ENCODE assay signal across 23 mouse cellular contexts in genomic region chr15:95476440-95476839, GRCm38 (mm10). TPM values are rescaled to one million over a fixed set of nuclear protein-coding genes. Genes with fewer than 3 reads are reported as not detected.
DNase-seq lines count a peak whose midpoint lies in the region; ATAC-seq and TF ChIP-seq lines count a peak whose summit lies in the region.
"Had no signal": no experiment of that assay in that cellular context is flagged by ENCODE, and none has a peak within 500 bp of the region (broad histone marks: within the 10 kb centered on the region; RNA-seq: fewer than 3 reads in every experiment).

No protein-coding gene starts in this region.

- intact Hi-C loops in gastrocnemius, postnatal 14 days (cut with DNase I; ENCODE audit: low total_unique reads), result no loop called here

- no peak overlapping the region for H3K4me3 ChIP-seq in embryonic facial prominence, embryonic 11.5 days (ENCODE audit: low read depth, low read length)
- no peak overlapping the region for H3K4me3 ChIP-seq in embryonic facial prominence, embryonic 10.5 days
- no peak overlapping the region for H3K4me3 ChIP-seq in midbrain, embryonic 16.5 days (ENCODE audit: low read depth, low read length)
- H3K4me3 ChIP-seq in midbrain, postnatal 0 days (ENCODE audit: low read depth, low read length), result no peak overlapping the region
- H3K4me3 ChIP-seq: embryonic facial prominence, embryonic 15.5 days; erythroblast, embryonic 14.5 days; forebrain, embryonic 15.5 days; heart, embryonic 13.5 days; hindbrain, embryonic 13.5 days; intestine, embryonic 15.5 days had no signal

- peak; percentile 47 for DNase-seq in embryonic facial prominence, embryonic 11.5 days (ENCODE audit: low spot score)
- DNase-seq in embryonic facial prominence, embryonic 10.5 days (ENCODE audit: low spot score), result no peak
- no peak for DNase-seq in midbrain, postnatal 0 days (ENCODE audit: low spot score)
- peak; percentile 3 for DNase-seq in fibroblast of lung, adult 2 months (ENCODE audit: low read depth)
- no peak for DNase-seq in gastrocnemius, postnatal 14 days
- DNase-seq in cerebellum, postnatal 36 days, result no peak
- DNase-seq: adrenal gland, postnatal 10 days; cerebellum, adult 11 months; cerebellum, adult 8-10 months; cerebellum, postnatal 14 days; gastrocnemius, postnatal 25 days; heart, postnatal 4 days; kidney, adult 18-20 months had no signal

- no peaks in the 10 kb centered on the region for H3K27me3 ChIP-seq in embryonic facial prominence, embryonic 11.5 days (ENCODE audit: control insufficient read depth, insufficient read depth, low read length)
- no peaks in the 10 kb centered on the region for H3K27me3 ChIP-seq in embryonic facial prominence, embryonic 10.5 days (replicated peaks; ENCODE audit: low read depth, poor library complexity, severe bottlenecking)
- H3K27me3 ChIP-seq in midbrain, embryonic 16.5 days (ENCODE audit: control insufficient read depth, insufficient read depth, low read depth, low read length), result no peaks in the 10 kb centered on the region
- no peaks in the 10 kb centered on the region for H3K27me3 ChIP-seq in midbrain, postnatal 0 days (ENCODE audit: insufficient read depth, low read length)
- H3K27me3 ChIP-seq: embryonic facial prominence, embryonic 15.5 days; forebrain, embryonic 15.5 days; heart, embryonic 13.5 days; hindbrain, embryonic 13.5 days; intestine, embryonic 15.5 days had no signal

- H3K36me3 ChIP-seq in embryonic facial prominence, embryonic 11.5 days (replicated peaks; ENCODE audit: control insufficient read depth, insufficient read depth, low read depth, low read length), result no peaks in the 10 kb centered on the region
- no peaks in the 10 kb centered on the region for H3K36me3 ChIP-seq in embryonic facial prominence, embryonic 10.5 days (replicated peaks)
- H3K36me3 ChIP-seq in midbrain, embryonic 16.5 days (ENCODE audit: control insufficient read depth, insufficient read depth, low read length), result peaks cover 5% of the 10 kb centered on the region; the same call in 1 of the 2 replicates
- H3K36me3 ChIP-seq in midbrain, postnatal 0 days (ENCODE audit: insufficient read depth, low read length), result 0 out of 2 replicates have a peak, but pooled peaks cover 3% of the 10 kb centered on the region
- H3K36me3 ChIP-seq: embryonic facial prominence, embryonic 15.5 days; heart, embryonic 13.5 days; intestine, embryonic 15.5 days had no signal

- no peak overlapping the region for H3K27ac ChIP-seq in embryonic facial prominence, embryonic 11.5 days (replicated peaks; ENCODE audit: low read depth, low read length)
- no peak overlapping the region for H3K27ac ChIP-seq in embryonic facial prominence, embryonic 10.5 days (replicated peaks)
- no peak overlapping the region for H3K27ac ChIP-seq in midbrain, embryonic 16.5 days (ENCODE audit: low read length)
- H3K27ac ChIP-seq in midbrain, postnatal 0 days (ENCODE audit: low read depth, low read length), result no peak overlapping the region
- H3K27ac ChIP-seq: embryonic facial prominence, embryonic 15.5 days; forebrain, embryonic 15.5 days; heart, embryonic 13.5 days; hindbrain, embryonic 13.5 days; hindbrain, postnatal 0 days; intestine, embryonic 15.5 days had no signal

- no peak for TF ChIP-seq CTCF in midbrain, postnatal 0 days (IDR thresholded peaks at IDR 0.05)

- 71% methylated on average over 3 of the region's 3 CpGs for WGBS in embryonic facial prominence, embryonic 11.5 days
- whole genome bisulfite sequencing in embryonic facial prominence, embryonic 10.5 days, result 81% methylated on average over 3 of the region's 3 CpGs
- WGBS in midbrain, embryonic 16.5 days, result 92% methylated on average over 3 of the region's 3 CpGs
- WGBS in midbrain, postnatal 0 days, result 94% methylated on average over 3 of the region's 3 CpGs

- ATAC-seq in embryonic facial prominence, embryonic 11.5 days (replicated peaks; ENCODE audit: insufficient number of reproducible peaks, low FRiP score, low TSS enrichment, low read depth), result no peak
- 0 out of 2 replicates have a peak, but pooled peaks have one; percentile 28 for ATAC-seq in midbrain, embryonic 16.5 days
- ATAC-seq in midbrain, postnatal 0 days (ENCODE audit: low FRiP score), result no peak
- ATAC-seq: forebrain, embryonic 15.5 days; hindbrain, postnatal 0 days; intestine, embryonic 15.5 days had no signal

- no peak overlapping the region for H3K9ac ChIP-seq in embryonic facial prominence, embryonic 11.5 days (replicated peaks; ENCODE audit: low read length)
- no peak overlapping the region for H3K9ac ChIP-seq in midbrain, embryonic 16.5 days (ENCODE audit: low read depth, low read length)
- no peak overlapping the region for H3K9ac ChIP-seq in midbrain, postnatal 0 days (replicated peaks; ENCODE audit: low read length, poor library complexity, severe bottlenecking)
- H3K9ac ChIP-seq: embryonic facial prominence, embryonic 15.5 days; forebrain, embryonic 15.5 days; heart, embryonic 13.5 days; hindbrain, embryonic 13.5 days; intestine, embryonic 15.5 days had no signal

- H3K4me2 ChIP-seq in embryonic facial prominence, embryonic 11.5 days (ENCODE audit: low read depth, low read length), result no peak overlapping the region
- no peak overlapping the region for H3K4me2 ChIP-seq in midbrain, embryonic 16.5 days (ENCODE audit: low read length)
- no peak overlapping the region for H3K4me2 ChIP-seq in midbrain, postnatal 0 days (ENCODE audit: low read depth, low read length, poor library complexity, severe bottlenecking)
- H3K4me2 ChIP-seq: embryonic facial prominence, embryonic 15.5 days; forebrain, embryonic 15.5 days; heart, embryonic 13.5 days; hindbrain, embryonic 13.5 days; intestine, embryonic 15.5 days had no signal

- H3K4me1 ChIP-seq in embryonic facial prominence, embryonic 11.5 days (ENCODE audit: control insufficient read depth, insufficient read depth, low read length), result no peaks in the 10 kb centered on the region
- peaks cover 10% of the 10 kb centered on the region for H3K4me1 ChIP-seq in embryonic facial prominence, embryonic 10.5 days
- peaks cover 3% of the 10 kb centered on the region; the same call in 1 of the 2 replicates for H3K4me1 ChIP-seq in midbrain, embryonic 16.5 days (ENCODE audit: control insufficient read depth, insufficient read depth, low read length)
- H3K4me1 ChIP-seq in midbrain, postnatal 0 days (ENCODE audit: insufficient read depth, low read length), result no peaks in the 10 kb centered on the region
- H3K4me1 ChIP-seq: embryonic facial prominence, embryonic 15.5 days; heart, embryonic 13.5 days; intestine, embryonic 15.5 days had no signal

- no peaks in the 10 kb centered on the region for H3K9me3 ChIP-seq in embryonic facial prominence, embryonic 11.5 days (replicated peaks; ENCODE audit: control insufficient read depth, low read length)
- no peaks in the 10 kb centered on the region for H3K9me3 ChIP-seq in embryonic facial prominence, embryonic 10.5 days
- H3K9me3 ChIP-seq in midbrain, embryonic 16.5 days (replicated peaks; ENCODE audit: control insufficient read depth, low read length, poor library complexity, severe bottlenecking), result no peaks in the 10 kb centered on the region
- H3K9me3 ChIP-seq in midbrain, postnatal 0 days (ENCODE audit: low read length), result no peaks in the 10 kb centered on the region
- H3K9me3 ChIP-seq: embryonic facial prominence, embryonic 15.5 days; forebrain, embryonic 15.5 days; heart, embryonic 13.5 days; hindbrain, embryonic 13.5 days; intestine, embryonic 15.5 days had no signal

RNA-seq across cellular contexts. Expression of gene Nell2, which starts 51.9 kb away (rescaled TPM):
- 24.5 and 25.2 TPM in 2 replicates for polyA plus RNA-seq in embryonic facial prominence, embryonic 11.5 days (2014; fragmentation: Nextera tagmentation; extraction: Ambion mirVana)
- polyA plus RNA-seq in embryonic facial prominence, embryonic 10.5 days (2016; fragmentation: Nextera tagmentation; extraction: Ambion mirVana), result 20.2 and 25.5 TPM in 2 replicates
- polyA plus RNA-seq in midbrain, embryonic 16.5 days (2015; fragmentation: Nextera tagmentation; extraction: Ambion mirVana), result 198 and 209 TPM in 2 replicates
- 199 and 218 TPM in 2 replicates for total RNA-seq in midbrain, postnatal 0 days (2014; rRNA removed)
- polyA plus RNA-seq in midbrain, postnatal 0 days (2015; fragmentation: Nextera tagmentation; extraction: Ambion mirVana), result 178 and 181 TPM in 2 replicates
- under 1 TPM; 0.33 to 0.51 TPM for total RNA-seq in gastrocnemius, postnatal 14 days (2021)
- total RNA-seq: granulocyte monocyte progenitor cell, adult 5-6 weeks had no signal
- polyA plus RNA-seq: erythroblast, embryonic 14.5 days; heart, postnatal 0 days had no signal

Comparison
In these comparisons a context has a peak if more than half of its experiments do, and no peak if none do; other contexts are left out.
1. DNase-seq: peak in embryonic facial prominence, embryonic 11.5 days (single experiment) and fibroblast of lung, adult 2 months (single experiment); none in embryonic facial prominence, embryonic 10.5 days (single experiment), midbrain, postnatal 0 days (single experiment), gastrocnemius, postnatal 14 days (single experiment) and cerebellum, postnatal 36 days (0 of 2).